Mouse (Mus musculus) heart, postnatal 0 days (tissue): ENCODE measurements at regions not wholly inside any gene's neighbourhood (a gene's known extent, or its start where the extent isn't known, plus 50 kb on each side); places are given as distances from the start of the nearest gene placed in this dataset.

Source experiments
- CTCF ChIP-seq: IDR thresholded peaks from 2 replicates; pipeline ENCODE4 v1.5.1; 2016; ENCODE audit warnings: antibody characterized with exemption, control low read depth, low read depth
- EP300 ChIP-seq: IDR thresholded peaks from 2 replicates; pipeline ENCODE4 v1.6.1; 2016; ENCODE audit warnings: antibody characterized with exemption, low read depth

GRCm38 (mm10) chr5:95880914-95881313 is 75.8 kb upstream of the Cxcl13 start:
- peak; percentile 75 for TF ChIP-seq CTCF
- TF ChIP-seq EP300, result no peak
